Mouse (Mus musculus): ENCODE measurements around the gene Fmod.

The Fmod gene

GRCm38 (mm10) chr1:134056285-134056684 is 19.2 kb downstream of the Fmod start:
- DNase-seq (ENCODE audit: low read depth, low spot score), result no peak

- no peak for DNase-seq (ENCODE audit: low read depth, low spot score)
These were observed 20.7 kb downstream of the Fmod start for GRCm38 (mm10) chr1:134057736-134058135.

GRCm38 (mm10) chr1:134058870-134059269 is 21.8 kb downstream of the Fmod start:
- no peak for DNase-seq (ENCODE audit: low read depth, low spot score)

GRCm38 (mm10) chr1:134059739-134060695 is 23.0 kb downstream of the Fmod start:
- DNase-seq (ENCODE audit: low read depth, low spot score), result no peak

GRCm38 (mm10) chr1:134060849-134061569 is 24.0 kb downstream of the Fmod start:
- DNase-seq (ENCODE audit: low read depth, low spot score), result peak; percentile 92

- no peak for DNase-seq (ENCODE audit: low read depth, low spot score)
These were observed 24.9 kb downstream of the Fmod start for GRCm38 (mm10) chr1:134061915-134062314.

GRCm38 (mm10) chr1:134062411-134063085 is 25.5 kb downstream of the Fmod start:
- DNase-seq (ENCODE audit: low read depth, low spot score), result peak; percentile 24

- peak; percentile 46 for DNase-seq (ENCODE audit: low read depth, low spot score)
These were observed 26.2 kb downstream of the Fmod start for GRCm38 (mm10) chr1:134063086-134063772.

- no peak for DNase-seq (ENCODE audit: low read depth, low spot score)
These were observed 26.7 kb downstream of the Fmod start for GRCm38 (mm10) chr1:134063773-134064125.

- DNase-seq (ENCODE audit: low read depth, low spot score), result no peak
These were observed 27.3 kb downstream of the Fmod start for GRCm38 (mm10) chr1:134064296-134064831.

GRCm38 (mm10) chr1:134065241-134065809 is 28.3 kb downstream of the Fmod start:
- DNase-seq (ENCODE audit: low read depth, low spot score), result no peak

GRCm38 (mm10) chr1:134066554-134066953 is 29.5 kb downstream of the Fmod start:
- no peak for DNase-seq (ENCODE audit: low read depth, low spot score)

- DNase-seq (ENCODE audit: low read depth, low spot score), result peak; percentile 84
These were observed 30.1 kb downstream of the Fmod start for GRCm38 (mm10) chr1:134067143-134067619.

GRCm38 (mm10) chr1:134070099-134070669 is 33.1 kb downstream of the Fmod start:
- DNase-seq (ENCODE audit: low read depth, low spot score), result no peak

- DNase-seq (ENCODE audit: low read depth, low spot score), result no peak
These were observed 34.5 kb downstream of the Fmod start for GRCm38 (mm10) chr1:134071411-134072018.

GRCm38 (mm10) chr1:134073061-134073564 is 36.1 kb downstream of the Fmod start:
- no peak for DNase-seq (ENCODE audit: low read depth, low spot score)

- DNase-seq (ENCODE audit: low read depth, low spot score), result no peak
These were observed 36.6 kb downstream of the Fmod start for GRCm38 (mm10) chr1:134073658-134074057.

- no peak for DNase-seq (ENCODE audit: low read depth, low spot score)
These were observed 37.1 kb downstream of the Fmod start for GRCm38 (mm10) chr1:134074184-134074583.

- DNase-seq (ENCODE audit: low read depth, low spot score), result no peak
These were observed 37.6 kb downstream of the Fmod start for GRCm38 (mm10) chr1:134074606-134075005.

- DNase-seq (ENCODE audit: low read depth, low spot score), result no peak
These were observed 38.5 kb downstream of the Fmod start for GRCm38 (mm10) chr1:134075532-134075931.

All from forelimb bud, embryonic 11.5 days (tissue).